Mouse (Mus musculus): ENCODE measurements around the gene Chst13. TPM values are rescaled to one million over a fixed set of nuclear protein-coding genes. Genes with fewer than 3 reads are reported as not detected.

The Chst13 gene
- polyA plus RNA-seq, 1 experiment from 2014 or later = not detected

DNA sequence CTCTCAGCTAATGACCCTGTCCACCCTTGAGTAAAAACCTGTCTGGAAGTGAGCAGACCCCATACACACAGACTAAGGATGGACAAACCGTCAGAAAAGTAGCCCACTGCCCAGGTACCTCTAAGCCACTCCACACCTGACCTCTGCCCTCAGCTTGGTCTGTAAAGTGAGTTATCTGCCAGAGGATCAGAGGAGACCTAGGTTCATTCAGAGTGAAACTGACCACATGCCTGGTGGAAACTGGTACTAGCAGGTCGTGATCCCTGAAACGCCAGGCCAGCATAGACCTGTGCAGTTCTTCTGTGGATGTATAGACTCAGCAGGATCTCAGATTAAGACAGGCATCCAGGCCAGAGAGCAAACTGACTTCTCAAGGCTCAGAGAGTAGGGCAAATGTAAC is 522 bp downstream of the Chst13 start:
- H3K9ac ChIP-seq (ENCODE audit: low read depth, low read length) = no peak overlapping the region
- no peaks in the 10 kb centered on the region for H3K36me3 ChIP-seq (ENCODE audit: control insufficient read depth, insufficient read depth, low read length)
- WGBS = 71% methylated on average over 3 of the region's 3 CpGs
- no peak overlapping the region for H3K4me3 ChIP-seq (ENCODE audit: low read depth, low read length)
- H3K27ac ChIP-seq (ENCODE audit: low read depth, low read length) = no peak overlapping the region
- no peak overlapping the region for H3K4me2 ChIP-seq (replicated peaks; ENCODE audit: low read depth, low read length)
- H3K27me3 ChIP-seq (ENCODE audit: control insufficient read depth, insufficient read depth, low read length) = no peaks in the 10 kb centered on the region
- H3K4me1 ChIP-seq (replicated peaks; ENCODE audit: control insufficient read depth, insufficient read depth, low read length) = no peaks in the 10 kb centered on the region
- ATAC-seq (ENCODE audit: low FRiP score) = no peak
- DNase-seq (ENCODE audit: low spot score) = no peak
- H3K9me3 ChIP-seq (ENCODE audit: control insufficient read depth, low read length) = no peaks in the 10 kb centered on the region

DNA sequence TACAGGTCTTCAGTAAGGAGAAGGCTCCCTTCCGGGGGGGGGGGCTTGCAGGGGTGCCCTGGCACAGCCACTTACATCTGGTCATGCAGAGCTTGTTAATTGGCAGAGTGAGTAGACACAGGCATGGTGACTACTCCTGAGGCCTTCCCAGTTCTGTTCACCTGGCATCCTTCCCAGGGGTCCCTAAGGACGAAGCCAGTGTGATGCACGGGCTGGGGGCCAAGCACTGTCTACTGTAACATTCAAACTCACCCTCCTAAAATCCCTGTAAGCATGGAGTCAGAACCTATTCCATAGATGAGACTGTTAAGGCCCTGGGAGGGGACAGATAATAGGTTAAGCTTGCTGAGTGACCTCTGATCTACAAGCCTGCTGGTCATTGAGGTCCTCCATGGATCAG is 959 bp downstream of the Chst13 start:
- whole genome bisulfite sequencing = 78% methylated on average over 3 of the region's 3 CpGs

DNA sequence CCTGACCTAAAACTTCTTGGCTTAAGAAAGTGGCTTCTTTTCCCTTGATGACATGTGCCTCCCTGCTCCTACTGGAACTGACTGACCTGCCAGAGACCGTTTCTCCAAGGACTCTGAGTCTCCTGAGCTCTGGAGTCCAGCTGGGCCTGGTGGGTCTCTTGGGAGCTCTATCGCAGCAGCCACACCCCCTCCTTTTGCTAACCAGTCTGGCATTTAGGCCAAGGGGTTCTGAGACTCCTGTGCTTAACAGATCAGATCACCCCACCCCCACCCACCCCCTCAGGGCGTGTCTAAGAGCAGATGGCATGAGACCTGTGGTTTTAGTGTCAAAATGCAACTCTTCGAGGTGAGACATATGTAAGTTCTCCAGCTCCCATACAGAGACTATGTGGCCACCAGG is 3.2 kb downstream of the Chst13 start:
- no peaks in the 10 kb centered on the region for H3K4me1 ChIP-seq (replicated peaks; ENCODE audit: control insufficient read depth, insufficient read depth, low read length)
- no peak overlapping the region for H3K27ac ChIP-seq (ENCODE audit: low read depth, low read length)
- H3K9me3 ChIP-seq (ENCODE audit: control insufficient read depth, low read length) = no peaks in the 10 kb centered on the region
- no peak overlapping the region for H3K9ac ChIP-seq (ENCODE audit: low read depth, low read length)
- no peak overlapping the region for H3K4me2 ChIP-seq (replicated peaks; ENCODE audit: low read depth, low read length)
- no peak for DNase-seq (ENCODE audit: low spot score)
- 50% methylated on average over 4 of the region's 4 CpGs for WGBS
- H3K36me3 ChIP-seq (ENCODE audit: control insufficient read depth, insufficient read depth, low read length) = no peaks in the 10 kb centered on the region
- H3K27me3 ChIP-seq (ENCODE audit: control insufficient read depth, insufficient read depth, low read length) = no peaks in the 10 kb centered on the region
- ATAC-seq (ENCODE audit: low FRiP score) = no peak
- H3K4me3 ChIP-seq (ENCODE audit: low read depth, low read length) = no peak overlapping the region

More for the DNA sequence above, 959 bp downstream of the Chst13 start:
- H3K9ac ChIP-seq (ENCODE audit: low read depth, low read length) = no peak overlapping the region
- no peaks in the 10 kb centered on the region for H3K9me3 ChIP-seq (ENCODE audit: control insufficient read depth, low read length)
- no peaks in the 10 kb centered on the region for H3K36me3 ChIP-seq (ENCODE audit: control insufficient read depth, insufficient read depth, low read length)
- no peaks in the 10 kb centered on the region for H3K27me3 ChIP-seq (ENCODE audit: control insufficient read depth, insufficient read depth, low read length)
- DNase-seq (ENCODE audit: low spot score) = no peak
- no peaks in the 10 kb centered on the region for H3K4me1 ChIP-seq (replicated peaks; ENCODE audit: control insufficient read depth, insufficient read depth, low read length)
- H3K4me3 ChIP-seq (ENCODE audit: low read depth, low read length) = no peak overlapping the region
- no peak overlapping the region for H3K4me2 ChIP-seq (replicated peaks; ENCODE audit: low read depth, low read length)
- H3K27ac ChIP-seq (ENCODE audit: low read depth, low read length) = no peak overlapping the region
- ATAC-seq (ENCODE audit: low FRiP score) = no peak

DNA sequence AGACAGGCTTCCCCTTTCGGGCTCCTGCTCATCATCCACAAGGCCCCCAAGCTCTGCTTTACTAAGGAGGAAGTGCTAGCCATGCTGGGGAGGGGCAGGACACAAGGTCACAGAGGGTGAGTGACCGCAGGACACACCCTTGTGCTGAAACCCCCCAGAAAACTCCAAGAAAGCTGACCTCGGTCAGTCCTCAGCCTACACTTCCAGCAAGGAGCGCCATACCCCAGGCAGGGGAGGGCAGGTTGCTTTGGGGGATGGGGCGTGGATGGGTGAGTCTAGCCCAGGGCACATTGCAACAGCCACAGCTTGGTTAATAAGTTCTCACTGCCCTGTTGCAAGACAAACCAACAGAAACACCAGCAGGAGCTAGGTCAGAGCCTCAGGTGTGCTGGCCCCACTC is 4.6 kb downstream of the Chst13 start:
- H3K4me1 ChIP-seq (replicated peaks; ENCODE audit: control insufficient read depth, insufficient read depth, low read length) = no peaks in the 10 kb centered on the region
- H3K9ac ChIP-seq (ENCODE audit: low read depth, low read length) = no peak overlapping the region
- no peak overlapping the region for H3K27ac ChIP-seq (ENCODE audit: low read depth, low read length)
- H3K9me3 ChIP-seq (ENCODE audit: control insufficient read depth, low read length) = no peaks in the 10 kb centered on the region
- no peak overlapping the region for H3K4me3 ChIP-seq (ENCODE audit: low read depth, low read length)
- no peak for DNase-seq (ENCODE audit: low spot score)
- H3K36me3 ChIP-seq (ENCODE audit: control insufficient read depth, insufficient read depth, low read length) = no peaks in the 10 kb centered on the region
- no peak for ATAC-seq (ENCODE audit: low FRiP score)
- H3K4me2 ChIP-seq (replicated peaks; ENCODE audit: low read depth, low read length) = no peak overlapping the region
- no peaks in the 10 kb centered on the region for H3K27me3 ChIP-seq (ENCODE audit: control insufficient read depth, insufficient read depth, low read length)
- WGBS = 79% methylated on average over 5 of the region's 5 CpGs

DNA sequence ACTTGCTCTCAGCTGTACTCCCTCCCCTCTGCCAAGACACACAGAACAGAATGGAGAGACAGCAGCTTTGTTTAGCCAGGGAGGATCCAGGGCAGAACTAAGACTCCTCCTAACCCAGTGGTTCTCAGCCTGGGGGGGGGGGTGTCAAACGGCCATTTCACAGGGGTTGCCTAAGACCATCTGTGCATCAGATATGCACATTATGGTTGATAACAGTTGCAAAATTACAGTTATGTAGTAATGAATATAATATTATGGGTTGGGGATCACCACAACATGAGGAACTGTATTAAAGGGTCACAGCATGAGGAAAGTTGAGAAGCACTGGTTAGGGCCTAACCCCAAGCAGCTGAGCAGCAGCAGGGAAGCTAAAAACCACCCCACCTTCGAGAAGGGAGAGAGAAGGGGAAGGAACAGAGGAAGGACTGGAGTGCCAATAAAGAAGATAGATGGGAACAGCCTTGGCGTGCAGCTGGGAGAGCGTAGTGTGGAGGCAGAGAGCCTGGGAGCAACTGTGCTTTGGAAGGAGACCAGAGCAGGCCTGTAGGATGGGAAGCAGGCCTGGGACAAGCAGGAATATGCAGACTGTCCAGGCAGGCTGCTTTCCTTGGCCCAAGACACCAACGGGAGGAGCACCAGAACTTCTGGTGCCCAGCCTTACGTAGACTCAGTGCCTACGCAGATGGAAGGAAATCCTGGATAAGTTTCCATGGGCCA is 5.4 kb downstream of the Chst13 start:
- DNase-seq (ENCODE audit: low spot score) = no peak
- no peaks in the 10 kb centered on the region for H3K36me3 ChIP-seq (ENCODE audit: control insufficient read depth, insufficient read depth, low read length)
- no peak overlapping the region for H3K27ac ChIP-seq (ENCODE audit: low read depth, low read length)
- no peaks in the 10 kb centered on the region for H3K27me3 ChIP-seq (ENCODE audit: control insufficient read depth, insufficient read depth, low read length)
- H3K4me3 ChIP-seq (ENCODE audit: low read depth, low read length) = no peak overlapping the region
- H3K4me2 ChIP-seq (replicated peaks; ENCODE audit: low read depth, low read length) = no peak overlapping the region
- no peak overlapping the region for H3K9ac ChIP-seq (ENCODE audit: low read depth, low read length)
- H3K4me1 ChIP-seq (replicated peaks; ENCODE audit: control insufficient read depth, insufficient read depth, low read length) = no peaks in the 10 kb centered on the region
- no peak for ATAC-seq (ENCODE audit: low FRiP score)
- WGBS = 86% methylated on average over 7 of the region's 7 CpGs
- no peaks in the 10 kb centered on the region for H3K9me3 ChIP-seq (ENCODE audit: control insufficient read depth, low read length)

DNA sequence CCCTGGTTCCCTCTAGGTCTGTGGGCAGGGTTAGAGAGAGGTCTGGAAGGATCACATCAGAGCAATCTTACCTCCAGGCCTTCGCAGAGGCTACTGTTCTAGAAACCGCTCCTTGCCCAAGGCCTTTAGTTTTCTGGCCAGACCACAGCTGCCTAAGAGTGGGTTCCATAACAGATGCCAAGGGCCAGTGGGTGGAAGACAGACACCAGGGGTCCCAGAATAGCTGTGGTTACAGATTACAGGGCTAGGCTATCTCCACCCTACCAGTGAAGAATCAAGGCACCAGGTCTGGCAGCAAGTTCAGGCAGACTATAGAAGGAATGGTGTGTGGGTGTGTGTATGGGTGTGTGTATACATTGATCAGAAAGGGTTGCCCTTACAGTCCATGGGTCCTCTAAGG is 6.0 kb downstream of the Chst13 start:
- ATAC-seq (ENCODE audit: low FRiP score) (no peak), DNase-seq (ENCODE audit: low spot score) (no peak)
- no peak overlapping the region for H3K4me3 ChIP-seq (ENCODE audit: low read depth, low read length)
- H3K27ac ChIP-seq (ENCODE audit: low read depth, low read length) = no peak overlapping the region
- H3K4me1 ChIP-seq (replicated peaks; ENCODE audit: control insufficient read depth, insufficient read depth, low read length) = no peaks in the 10 kb centered on the region
- H3K9ac ChIP-seq (ENCODE audit: low read depth, low read length) = no peak overlapping the region
- no peaks in the 10 kb centered on the region for H3K27me3 ChIP-seq (ENCODE audit: control insufficient read depth, insufficient read depth, low read length)
- WGBS = 85% methylated on average over 2 of the region's 2 CpGs
- no peaks in the 10 kb centered on the region for H3K9me3 ChIP-seq (ENCODE audit: control insufficient read depth, low read length)
- H3K4me2 ChIP-seq (replicated peaks; ENCODE audit: low read depth, low read length) = no peak overlapping the region
- H3K36me3 ChIP-seq (ENCODE audit: control insufficient read depth, insufficient read depth, low read length) = no peaks in the 10 kb centered on the region

DNA sequence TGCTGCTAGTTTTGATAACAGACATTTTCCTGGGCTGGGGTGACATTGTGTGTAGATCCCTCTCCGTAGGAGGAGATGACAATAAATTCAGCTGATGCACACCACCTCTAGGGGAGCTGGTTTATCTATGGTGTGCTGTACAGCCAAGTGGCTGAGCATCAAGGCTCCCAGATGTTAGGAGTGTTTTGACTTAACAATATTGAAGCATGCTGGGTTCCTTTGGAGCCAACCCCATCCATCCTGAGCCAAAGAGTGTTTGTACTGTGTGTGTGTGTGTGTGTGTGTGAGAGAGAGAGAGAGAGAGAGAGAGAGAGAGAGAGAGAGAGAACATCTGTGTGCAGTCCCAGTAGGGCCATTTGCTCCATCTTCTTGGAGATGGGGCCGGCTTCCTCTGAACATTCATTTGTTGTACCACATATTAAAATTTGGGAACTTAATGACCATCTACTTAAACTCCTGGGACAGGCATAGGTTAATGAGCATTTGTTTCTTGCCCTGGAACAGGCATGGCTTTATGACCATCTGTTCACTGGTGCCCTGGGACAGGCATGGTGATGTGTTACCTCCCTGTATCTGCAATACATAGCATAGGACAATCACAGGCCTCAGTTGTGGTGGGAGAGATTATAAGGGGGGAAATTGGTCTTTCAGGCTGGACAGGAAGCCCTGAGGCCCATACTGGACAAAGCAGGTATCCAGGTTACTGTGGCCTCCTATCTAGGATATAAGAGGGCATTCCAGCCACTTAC is 7.3 kb downstream of the Chst13 start:
- no peak for DNase-seq (ENCODE audit: low spot score)
- WGBS = 76% methylated on average over 2 of the region's 2 CpGs

DNA sequence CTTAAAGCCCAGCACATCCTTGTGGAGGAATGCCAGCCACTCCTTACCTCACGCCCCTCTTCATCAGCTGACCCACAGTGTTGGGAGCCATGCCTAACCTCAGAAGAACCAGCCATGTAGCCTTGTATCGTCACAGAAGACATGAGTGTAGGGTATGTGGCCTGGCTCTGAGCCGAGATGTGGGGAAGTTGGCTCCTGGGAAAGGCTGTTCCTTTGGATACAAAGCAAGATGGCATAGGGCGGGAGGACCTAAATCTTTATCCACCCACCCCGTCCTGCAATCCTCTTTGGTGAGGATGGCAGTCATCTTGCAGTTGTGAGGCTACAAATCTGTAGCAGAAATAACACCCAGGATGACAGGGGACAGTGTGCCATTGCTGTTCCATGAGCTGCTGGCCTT is 9.0 kb downstream of the Chst13 start:
- no peaks in the 10 kb centered on the region for H3K9me3 ChIP-seq (ENCODE audit: control insufficient read depth, low read length)
- no peaks in the 10 kb centered on the region for H3K36me3 ChIP-seq (ENCODE audit: control insufficient read depth, insufficient read depth, low read length)
- ATAC-seq (ENCODE audit: low FRiP score) (no peak), DNase-seq (ENCODE audit: low spot score) (no peak)
- no peaks in the 10 kb centered on the region for H3K4me1 ChIP-seq (replicated peaks; ENCODE audit: control insufficient read depth, insufficient read depth, low read length)
- H3K9ac ChIP-seq (ENCODE audit: low read depth, low read length) = no peak overlapping the region
- H3K27me3 ChIP-seq (ENCODE audit: control insufficient read depth, insufficient read depth, low read length) = no peaks in the 10 kb centered on the region
- H3K27ac ChIP-seq (ENCODE audit: low read depth, low read length) = no peak overlapping the region
- H3K4me3 ChIP-seq (ENCODE audit: low read depth, low read length) = no peak overlapping the region
- 83% methylated on average over 5 of the region's 5 CpGs for WGBS
- H3K4me2 ChIP-seq (replicated peaks; ENCODE audit: low read depth, low read length) = no peak overlapping the region

More for the DNA sequence above, 7.3 kb downstream of the Chst13 start:
- Histone ChIP-seq H3K4me3 (ENCODE audit: low read depth, low read length) (no peak overlapping the region), H3K9ac (ENCODE audit: low read depth, low read length) (no peak overlapping the region), H3K9me3 (ENCODE audit: control insufficient read depth, low read length) (no peaks in the 10 kb centered on the region), H3K27me3 (ENCODE audit: control insufficient read depth, insufficient read depth, low read length) (no peaks in the 10 kb centered on the region), H3K4me1 (replicated peaks; ENCODE audit: control insufficient read depth, insufficient read depth, low read length) (no peaks in the 10 kb centered on the region), H3K4me2 (replicated peaks; ENCODE audit: low read depth, low read length) (no peak overlapping the region), H3K36me3 (ENCODE audit: control insufficient read depth, insufficient read depth, low read length) (no peaks in the 10 kb centered on the region), H3K27ac (ENCODE audit: low read depth, low read length) (no peak overlapping the region)
- ATAC-seq (ENCODE audit: low FRiP score) = no peak

Measured in hindbrain, embryonic 11.5 days (tissue).